Mouse (Mus musculus): Measurements from ENCODE around the gene Slco2b1. TPM values are rescaled to one million over a fixed set of nuclear protein-coding genes. Genes with fewer than 3 reads are reported as not detected.

The Slco2b1 gene
- polyA plus RNA-seq, 1 experiment: 8.4 TPM

GRCm38 (mm10) chr7:99648623-99649022 is 62.5 kb downstream of the Slco2b1 start:
- Histone ChIP-seq H3K27ac (replicated peaks; ENCODE audit: low read depth, low read length) (no peak overlapping the region), H3K4me3 (ENCODE audit: insufficient read depth, low read depth, low read length) (no peak overlapping the region), H3K4me1 (ENCODE audit: control insufficient read depth, insufficient read depth, insufficient read length, low read length) (no peaks in the 10 kb centered on the region)

GRCm38 (mm10) chr7:99644701-99645100 is 66.4 kb downstream of the Slco2b1 start:
- H3K4me3 ChIP-seq (ENCODE audit: insufficient read depth, low read depth, low read length): no peak overlapping the region
- no peaks in the 10 kb centered on the region for H3K4me1 ChIP-seq (ENCODE audit: control insufficient read depth, insufficient read depth, insufficient read length, low read length)
- no peak overlapping the region for H3K27ac ChIP-seq (replicated peaks; ENCODE audit: low read depth, low read length)

GRCm38 (mm10) chr7:99642078-99642477 is 69.1 kb downstream of the Slco2b1 start:
- H3K4me1 ChIP-seq (ENCODE audit: control insufficient read depth, insufficient read depth, insufficient read length, low read length): no peaks in the 10 kb centered on the region
- no peak overlapping the region for H3K27ac ChIP-seq (replicated peaks; ENCODE audit: low read depth, low read length)
- H3K4me3 ChIP-seq (ENCODE audit: insufficient read depth, low read depth, low read length): no peak overlapping the region

GRCm38 (mm10) chr7:99641245-99641644 is 69.9 kb downstream of the Slco2b1 start:
- no peaks in the 10 kb centered on the region for H3K4me1 ChIP-seq (ENCODE audit: control insufficient read depth, insufficient read depth, insufficient read length, low read length)
- no peak overlapping the region for H3K4me3 ChIP-seq (ENCODE audit: insufficient read depth, low read depth, low read length)
- H3K27ac ChIP-seq (replicated peaks; ENCODE audit: low read depth, low read length): no peak overlapping the region

GRCm38 (mm10) chr7:99633966-99634665 is 77.0 kb downstream of the Slco2b1 start:
- H3K4me1 ChIP-seq (ENCODE audit: control insufficient read depth, insufficient read depth, insufficient read length, low read length): peaks cover 15% of the 10 kb centered on the region
- no peak overlapping the region for H3K4me3 ChIP-seq (ENCODE audit: insufficient read depth, low read depth, low read length)
- H3K27ac ChIP-seq (replicated peaks; ENCODE audit: low read depth, low read length): no peak overlapping the region

GRCm38 (mm10) chr7:99632286-99632685 is 78.9 kb downstream of the Slco2b1 start:
- Histone ChIP-seq H3K4me1 (ENCODE audit: control insufficient read depth, insufficient read depth, insufficient read length, low read length) (peaks cover 15% of the 10 kb centered on the region), H3K27ac (replicated peaks; ENCODE audit: low read depth, low read length) (no peak overlapping the region), H3K4me3 (ENCODE audit: insufficient read depth, low read depth, low read length) (no peak overlapping the region)

- Histone ChIP-seq H3K4me1 (ENCODE audit: control insufficient read depth, insufficient read depth, insufficient read length, low read length) (peaks cover 8% of the 10 kb centered on the region; the same call in 1 of the 2 replicates), H3K4me3 (ENCODE audit: insufficient read depth, low read depth, low read length) (no peak overlapping the region), H3K27ac (replicated peaks; ENCODE audit: low read depth, low read length) (no peak overlapping the region)
Measured at GRCm38 (mm10) chr7:99627366-99627765, 83.8 kb downstream of the Slco2b1 start.

GRCm38 (mm10) chr7:99626376-99627270 is 84.5 kb downstream of the Slco2b1 start, which contains the start of gene Tpbgl:
TSS of gene Tpbgl (minus strand) at chr7:99627103.
- H3K4me1 ChIP-seq (ENCODE audit: control insufficient read depth, insufficient read depth, insufficient read length, low read length): peaks cover 4% of the 10 kb centered on the region; the same call in 1 of the 2 replicates
- no peak within 1 kb of the TSS for H3K27ac ChIP-seq (replicated peaks; ENCODE audit: low read depth, low read length)
- peak within 1 kb of the TSS; percentile 62 for H3K4me3 ChIP-seq (ENCODE audit: insufficient read depth, low read depth, low read length)

- no peak overlapping the region for H3K27ac ChIP-seq (replicated peaks; ENCODE audit: low read depth, low read length)
- H3K4me1 ChIP-seq (ENCODE audit: control insufficient read depth, insufficient read depth, insufficient read length, low read length): no peaks in the 10 kb centered on the region
- peak overlapping the region; percentile 62 for H3K4me3 ChIP-seq (ENCODE audit: insufficient read depth, low read depth, low read length)
Measured at GRCm38 (mm10) chr7:99625722-99626375, 85.3 kb downstream of the Slco2b1 start.

GRCm38 (mm10) chr7:99618860-99619259 is 92.3 kb downstream of the Slco2b1 start:
- no peak overlapping the region for H3K4me3 ChIP-seq (ENCODE audit: insufficient read depth, low read depth, low read length)
- no peaks in the 10 kb centered on the region for H3K4me1 ChIP-seq (ENCODE audit: control insufficient read depth, insufficient read depth, insufficient read length, low read length)
- no peak overlapping the region for H3K27ac ChIP-seq (replicated peaks; ENCODE audit: low read depth, low read length)

GRCm38 (mm10) chr7:99618264-99618663 is 92.9 kb downstream of the Slco2b1 start:
- Histone ChIP-seq H3K4me3 (ENCODE audit: insufficient read depth, low read depth, low read length) (no peak overlapping the region), H3K4me1 (ENCODE audit: control insufficient read depth, insufficient read depth, insufficient read length, low read length) (no peaks in the 10 kb centered on the region)

More at GRCm38 (mm10) chr7:99618264-99618663, 92.9 kb downstream of the Slco2b1 start:
- no peak overlapping the region for H3K27ac ChIP-seq (replicated peaks; ENCODE audit: low read depth, low read length)

Other genes with a start within 250 kb of the Slco2b1 start
- not detected in 2 replicates for gene Klhl35, start 245.3 kb downstream of the Slco2b1 start, polyA plus RNA-seq (2012; ENCODE audit: insufficient read depth, insufficient read length, missing spikeins)
- gene Rps3, start 227.6 kb downstream of the Slco2b1 start, polyA plus RNA-seq (2012; ENCODE audit: insufficient read depth, insufficient read length, missing spikeins): 458 and 609 TPM in 2 replicates
- gene Arrb1, start 175.9 kb downstream of the Slco2b1 start, polyA plus RNA-seq (2012; ENCODE audit: insufficient read depth, insufficient read length, missing spikeins): 10.7 and 14.7 TPM in 2 replicates
- 4.5 TPM in 2 replicates for gene Tpbgl, start 84.2 kb downstream of the Slco2b1 start, polyA plus RNA-seq (2012; ENCODE audit: insufficient read depth, insufficient read length, missing spikeins)
- gene Olfr520, start 18.9 kb upstream of the Slco2b1 start, polyA plus RNA-seq (2012; ENCODE audit: insufficient read depth, insufficient read length, missing spikeins): not detected in 2 replicates
- not detected in 2 replicates for gene Olfr521, start 52.2 kb upstream of the Slco2b1 start, polyA plus RNA-seq (2012; ENCODE audit: insufficient read depth, insufficient read length, missing spikeins)
- 0.52 and 1.0 TPM in 2 replicates for gene Neu3, start 117.1 kb upstream of the Slco2b1 start, polyA plus RNA-seq (2012; ENCODE audit: insufficient read depth, insufficient read length, missing spikeins)
- gene Xrra1, start 147.8 kb upstream of the Slco2b1 start, polyA plus RNA-seq (2012; ENCODE audit: insufficient read depth, insufficient read length, missing spikeins): not detected in 2 replicates
- gene Spcs2, start 152.1 kb upstream of the Slco2b1 start, polyA plus RNA-seq (2012; ENCODE audit: insufficient read depth, insufficient read length, missing spikeins): 50.0 and 69.2 TPM in 2 replicates

All from brown adipose tissue, adult 24 weeks (tissue).